Mouse (Mus musculus): Measurements from ENCODE around the gene Thada. TPM values are rescaled to one million over a fixed set of nuclear protein-coding genes. Genes with fewer than 3 reads are reported as not detected.

The Thada gene
- polyA plus RNA-seq, 1 experiment from 2014 or later: 2.3 TPM

GRCm38 (mm10) chr17:84509176-84509575 is 43.2 kb upstream of the Thada start:
- Histone ChIP-seq H3K27me3 (replicated peaks; ENCODE audit: insufficient read depth, low read length) (no peaks in the 10 kb centered on the region), H3K36me3 (ENCODE audit: insufficient read depth, low read length) (no peaks in the 10 kb centered on the region), H3K4me2 (replicated peaks; ENCODE audit: low read depth, low read length) (no peak overlapping the region), H3K4me1 (ENCODE audit: insufficient read depth, low read depth, low read length) (no peaks in the 10 kb centered on the region), H3K4me3 (ENCODE audit: low read depth, low read length) (no peak overlapping the region), H3K9ac (replicated peaks; ENCODE audit: low read depth) (no peak overlapping the region), H3K9me3 (ENCODE audit: low read length) (no peaks in the 10 kb centered on the region), H3K27ac (ENCODE audit: low read length) (no peak overlapping the region)
- DNase-seq (ENCODE audit: low spot score): no peak
- 38% methylated on average over 4 of the region's 4 CpGs for WGBS
- ATAC-seq: no peak
- TF ChIP-seq EP300 (IDR thresholded peaks at IDR 0.05) (no peak), CTCF (IDR thresholded peaks at IDR 0.05) (no peak)

GRCm38 (mm10) chr17:84508736-84509135 is 42.7 kb upstream of the Thada start:
- Histone ChIP-seq H3K4me3 (ENCODE audit: low read depth, low read length) (no peak overlapping the region), H3K36me3 (ENCODE audit: insufficient read depth, low read length) (no peaks in the 10 kb centered on the region), H3K9me3 (ENCODE audit: low read length) (no peaks in the 10 kb centered on the region), H3K9ac (replicated peaks; ENCODE audit: low read depth) (no peak overlapping the region), H3K4me1 (ENCODE audit: insufficient read depth, low read depth, low read length) (no peaks in the 10 kb centered on the region), H3K27ac (ENCODE audit: low read length) (no peak overlapping the region), H3K4me2 (replicated peaks; ENCODE audit: low read depth, low read length) (no peak overlapping the region), H3K27me3 (replicated peaks; ENCODE audit: insufficient read depth, low read length) (no peaks in the 10 kb centered on the region)
- TF ChIP-seq EP300 (IDR thresholded peaks at IDR 0.05) (no peak), CTCF (IDR thresholded peaks at IDR 0.05) (no peak)
- WGBS: 59% methylated on average over 3 of the region's 3 CpGs
- no peak for DNase-seq (ENCODE audit: low spot score)
- ATAC-seq: no peak

- ATAC-seq (no peak; the same call in 1 of the 2 replicates), DNase-seq (ENCODE audit: low spot score) (peak; percentile 66)
- 45% methylated on average over 2 of the region's 2 CpGs for WGBS
- no peaks in the 10 kb centered on the region for H3K9me3 ChIP-seq (ENCODE audit: low read length)
- H3K27ac ChIP-seq (ENCODE audit: low read length): no peak overlapping the region
- H3K4me1 ChIP-seq (ENCODE audit: insufficient read depth, low read depth, low read length): no peaks in the 10 kb centered on the region
- no peak overlapping the region for H3K9ac ChIP-seq (replicated peaks; ENCODE audit: low read depth)
- H3K36me3 ChIP-seq (ENCODE audit: insufficient read depth, low read length): no peaks in the 10 kb centered on the region
- no peaks in the 10 kb centered on the region for H3K27me3 ChIP-seq (replicated peaks; ENCODE audit: insufficient read depth, low read length)
- H3K4me3 ChIP-seq (ENCODE audit: low read depth, low read length): no peak overlapping the region
- TF ChIP-seq EP300 (IDR thresholded peaks at IDR 0.05) (0 out of 2 replicates have a peak, but pooled peaks have one; percentile 8), CTCF (IDR thresholded peaks at IDR 0.05) (no peak)
- H3K4me2 ChIP-seq (replicated peaks; ENCODE audit: low read depth, low read length): no peak overlapping the region
Measured at GRCm38 (mm10) chr17:84505922-84506321, 39.9 kb upstream of the Thada start.

- ATAC-seq (no peak), DNase-seq (ENCODE audit: low spot score) (no peak)
- TF ChIP-seq CTCF (IDR thresholded peaks at IDR 0.05): no peak
- TF ChIP-seq EP300 (IDR thresholded peaks at IDR 0.05): no peak
- Histone ChIP-seq H3K36me3 (ENCODE audit: insufficient read depth, low read length) (no peaks in the 10 kb centered on the region), H3K4me3 (ENCODE audit: low read depth, low read length) (no peak overlapping the region), H3K9ac (replicated peaks; ENCODE audit: low read depth) (no peak overlapping the region), H3K9me3 (ENCODE audit: low read length) (no peaks in the 10 kb centered on the region), H3K27me3 (replicated peaks; ENCODE audit: insufficient read depth, low read length) (no peaks in the 10 kb centered on the region), H3K4me1 (ENCODE audit: insufficient read depth, low read depth, low read length) (no peaks in the 10 kb centered on the region), H3K27ac (ENCODE audit: low read length) (no peak overlapping the region), H3K4me2 (replicated peaks; ENCODE audit: low read depth, low read length) (no peak overlapping the region)
- 42% methylated on average over 3 of the region's 3 CpGs for WGBS
Measured at GRCm38 (mm10) chr17:84502341-84502740, 36.3 kb upstream of the Thada start.

GRCm38 (mm10) chr17:84498639-84499038 is 32.6 kb upstream of the Thada start:
- ATAC-seq (0 out of 2 replicates have a peak, but pooled peaks have one; percentile 37), DNase-seq (ENCODE audit: low spot score) (peak; percentile 60)
- no peaks in the 10 kb centered on the region for H3K4me1 ChIP-seq (ENCODE audit: insufficient read depth, low read depth, low read length)
- peak overlapping the region; percentile 32; the same call in 1 of the 2 replicates for H3K27ac ChIP-seq (ENCODE audit: low read length)
- no peak overlapping the region for H3K4me2 ChIP-seq (replicated peaks; ENCODE audit: low read depth, low read length)
- TF ChIP-seq CTCF (IDR thresholded peaks at IDR 0.05) (no peak), EP300 (IDR thresholded peaks at IDR 0.05) (no peak)
- no peak overlapping the region for H3K9ac ChIP-seq (replicated peaks; ENCODE audit: low read depth)
- H3K4me3 ChIP-seq (ENCODE audit: low read depth, low read length): no peak overlapping the region
- WGBS: 43% methylated on average over 5 of the region's 5 CpGs
- no peaks in the 10 kb centered on the region for H3K27me3 ChIP-seq (replicated peaks; ENCODE audit: insufficient read depth, low read length)
- no peaks in the 10 kb centered on the region for H3K36me3 ChIP-seq (ENCODE audit: insufficient read depth, low read length)
- no peaks in the 10 kb centered on the region for H3K9me3 ChIP-seq (ENCODE audit: low read length)

GRCm38 (mm10) chr17:84497972-84498604 is 32.1 kb upstream of the Thada start:
- Histone ChIP-seq H3K27me3 (replicated peaks; ENCODE audit: insufficient read depth, low read length) (no peaks in the 10 kb centered on the region), H3K4me2 (replicated peaks; ENCODE audit: low read depth, low read length) (no peak overlapping the region), H3K36me3 (ENCODE audit: insufficient read depth, low read length) (no peaks in the 10 kb centered on the region), H3K9me3 (ENCODE audit: low read length) (no peaks in the 10 kb centered on the region), H3K27ac (ENCODE audit: low read length) (peak overlapping the region; percentile 32; the same call in 1 of the 2 replicates), H3K9ac (replicated peaks; ENCODE audit: low read depth) (no peak overlapping the region), H3K4me1 (ENCODE audit: insufficient read depth, low read depth, low read length) (no peaks in the 10 kb centered on the region), H3K4me3 (ENCODE audit: low read depth, low read length) (no peak overlapping the region)
- WGBS: 27% methylated on average over 3 of the region's 3 CpGs
- TF ChIP-seq CTCF (IDR thresholded peaks at IDR 0.05) (peak; percentile 15), EP300 (IDR thresholded peaks at IDR 0.05) (no peak)
- peak; percentile 51 for DNase-seq (ENCODE audit: low spot score)
- ATAC-seq: no peak; the same call in 1 of the 2 replicates
